ENCODE assay signal across 8 mouse cellular contexts in genomic region chr12:98746131-98746530, GRCm38 (mm10). TPM values are rescaled to one million over a fixed set of nuclear protein-coding genes. Genes with fewer than 3 reads are reported as not detected.
DNase-seq lines count a peak whose midpoint lies in the region; ATAC-seq and TF ChIP-seq lines count a peak whose summit lies in the region.

No protein-coding gene starts in this region.

- no peak overlapping the region for H3K4me3 ChIP-seq in intestine, embryonic 16.5 days (ENCODE audit: low read length)
- no peak overlapping the region for H3K4me3 ChIP-seq in lung, adult 2 months (replicated peaks; ENCODE audit: extremely low read depth, low read depth, low read length)
- H3K4me3 ChIP-seq in neural tube, embryonic 12.5 days: no peak overlapping the region

- peak; percentile 88 for ATAC-seq in common myeloid progenitor, adult 5-6 weeks (replicated peaks; ENCODE audit: low read depth, poor library complexity, severe bottlenecking)
- ATAC-seq in intestine, embryonic 16.5 days: peak; percentile 78
- peak; percentile 27 for ATAC-seq in neural tube, embryonic 12.5 days (ENCODE audit: low FRiP score, low read depth)

- no peak overlapping the region for H3K4me2 ChIP-seq in intestine, embryonic 16.5 days (ENCODE audit: low read depth, low read length)
- no peak overlapping the region for H3K4me2 ChIP-seq in neural tube, embryonic 12.5 days (replicated peaks)

- peak; percentile 57 for TF ChIP-seq CTCF in lung, adult 2 months (IDR thresholded peaks at IDR 0.05; ENCODE audit: insufficient read depth, low read length)

- TF ChIP-seq POLR2A in lung, adult 2 months (IDR thresholded peaks at IDR 0.05; ENCODE audit: borderline replicate concordance, extremely low read depth, low read depth, low read length): no peak

- no peak overlapping the region for H3K9ac ChIP-seq in intestine, embryonic 16.5 days (ENCODE audit: low read depth, low read length)
- no peak overlapping the region for H3K9ac ChIP-seq in neural tube, embryonic 12.5 days

- H3K9me3 ChIP-seq in intestine, embryonic 16.5 days (ENCODE audit: control insufficient read depth, low read length): no peaks in the 10 kb centered on the region
- H3K9me3 ChIP-seq in neural tube, embryonic 12.5 days: no peaks in the 10 kb centered on the region

- peaks cover 20% of the 10 kb centered on the region for H3K4me1 ChIP-seq in intestine, embryonic 16.5 days (ENCODE audit: control insufficient read depth, insufficient read depth, low read length)
- H3K4me1 ChIP-seq in lung, adult 2 months (ENCODE audit: control insufficient read depth, insufficient read depth, low read length): no peaks in the 10 kb centered on the region
- H3K4me1 ChIP-seq in neural tube, embryonic 12.5 days: peaks cover 18% of the 10 kb centered on the region

- DNase-seq in 3T3-L1 (ENCODE audit: low read depth, low spot score): peak; percentile 82
- DNase-seq in MEL-GATA-1-ER (ENCODE audit: extremely low read depth, low read depth): peak; percentile 79
- peak; percentile 96 for DNase-seq in heart, adult 11 months
- peak; percentile 53 for DNase-seq in lung, adult 2 months
- DNase-seq in thymus, postnatal 36 days: peak; percentile 60 to 71

- H3K27me3 ChIP-seq in intestine, embryonic 16.5 days (replicated peaks; ENCODE audit: control insufficient read depth, insufficient read depth, low read length): no peaks in the 10 kb centered on the region
- no peaks in the 10 kb centered on the region for H3K27me3 ChIP-seq in neural tube, embryonic 12.5 days (replicated peaks)

- no peak overlapping the region for H3K27ac ChIP-seq in intestine, embryonic 16.5 days (ENCODE audit: low read length)
- no peak overlapping the region for H3K27ac ChIP-seq in neural tube, embryonic 12.5 days

- 23% methylated on average over 2 of the region's 2 CpGs for WGBS in intestine, embryonic 16.5 days
- WGBS in lung, adult 2 months: 18% methylated on average over 2 of the region's 2 CpGs
- 14% methylated on average over 2 of the region's 2 CpGs for WGBS in neural tube, embryonic 12.5 days

- no peaks in the 10 kb centered on the region for H3K36me3 ChIP-seq in intestine, embryonic 16.5 days (ENCODE audit: control insufficient read depth, insufficient read depth, low read length)
- no peaks in the 10 kb centered on the region for H3K36me3 ChIP-seq in neural tube, embryonic 12.5 days

RNA-seq across cellular contexts. Expression of gene Zc3h14, which starts 0.6 kb away (rescaled TPM):
- total RNA-seq in common myeloid progenitor, adult 5-6 weeks (2017): 134 and 138 TPM in 2 replicates
- 65.6 and 70.2 TPM in 2 replicates for polyA plus RNA-seq in intestine, embryonic 16.5 days (2015; fragmentation: Nextera tagmentation; extraction: Ambion mirVana)
- polyA plus RNA-seq in lung, adult 2 months (2012; rRNA removed): 34.5 and 48.0 TPM in 2 replicates
- 139 and 146 TPM in 2 replicates for polyA plus RNA-seq in neural tube, embryonic 12.5 days (2016; fragmentation: Nextera tagmentation; extraction: Ambion mirVana)

RNA-seq across cellular contexts. Expression of gene Ptpn21, which starts 8.9 kb away (rescaled TPM):
- total RNA-seq in common myeloid progenitor, adult 5-6 weeks (2017): 4.6 and 9.0 TPM in 2 replicates
- 4.7 and 6.1 TPM in 2 replicates for polyA plus RNA-seq in intestine, embryonic 16.5 days (2015; fragmentation: Nextera tagmentation; extraction: Ambion mirVana)
- polyA plus RNA-seq in lung, adult 2 months (2012; rRNA removed): 29.0 and 38.6 TPM in 2 replicates
- 7.3 TPM in 2 replicates for polyA plus RNA-seq in neural tube, embryonic 12.5 days (2016; fragmentation: Nextera tagmentation; extraction: Ambion mirVana)

Comparison
In these comparisons a context has a peak if more than half of its experiments do, and no peak if none do; other contexts are left out.
1. ATAC-seq: peak in every context shown above with its lines; median percentile 88 in common myeloid progenitor, adult 5-6 weeks; 78 in intestine, embryonic 16.5 days; 27 in neural tube, embryonic 12.5 days.